Mouse (Mus musculus): ENCODE results near the gene Psd. TPM values are rescaled to one million over a fixed set of nuclear protein-coding genes. Genes with fewer than 3 reads are reported as not detected.

Gene Psd
- polyA plus RNA-seq, 1 experiment, result 0.71 TPM

DNA sequence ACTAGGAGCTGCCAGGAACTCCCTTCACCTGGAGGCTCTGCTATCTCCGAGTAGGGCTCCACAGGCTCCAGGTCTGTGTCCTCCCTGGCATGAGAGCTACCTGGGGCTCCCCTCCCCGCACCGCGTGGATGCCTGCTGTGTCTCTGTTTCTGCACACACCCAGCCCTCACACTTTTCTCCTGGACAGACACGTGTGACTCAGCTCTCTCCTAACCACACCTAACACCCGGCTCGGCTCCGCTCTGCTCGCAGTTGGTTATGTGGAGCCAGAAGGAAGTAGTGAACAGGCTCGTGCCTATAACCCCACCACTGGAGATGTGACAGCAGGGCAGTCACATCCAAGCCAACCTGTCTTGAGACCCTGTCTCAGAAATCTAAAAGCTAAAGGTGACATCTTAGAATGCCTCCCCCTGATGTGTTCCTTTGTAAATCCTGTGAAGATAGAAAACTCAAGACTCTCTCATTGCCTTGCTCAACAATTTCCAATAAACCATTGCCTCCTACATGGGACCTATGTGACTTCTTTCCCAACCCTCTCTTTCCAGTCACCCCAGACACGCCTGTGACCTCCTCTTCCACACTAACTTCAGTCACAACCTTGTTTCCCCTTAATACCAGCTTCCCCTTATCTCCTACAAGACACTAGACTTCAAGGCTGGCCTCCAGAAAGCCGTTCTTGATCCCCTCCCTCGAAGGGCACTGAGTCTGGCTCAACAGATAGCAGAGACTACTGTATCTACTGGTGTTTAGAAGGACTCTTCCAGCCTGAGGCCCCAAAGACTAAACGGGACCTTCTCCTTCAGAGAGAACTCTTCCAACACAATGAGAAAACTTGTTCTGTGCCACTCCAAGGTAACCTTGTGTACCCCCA lies 11.8 kb downstream of the Psd start:
- H3K4me1 ChIP-seq (ENCODE audit: control insufficient read depth, insufficient read depth, low read length), result peaks cover 9% of the 10 kb centered on the region
- TF ChIP-seq CTCF (IDR thresholded peaks at IDR 0.05; ENCODE audit: low read depth, low read length) (no peak), POLR2A (IDR thresholded peaks at IDR 0.05; ENCODE audit: borderline replicate concordance, low read depth, low read length) (no peak)
- no peak overlapping the region for H3K27ac ChIP-seq (ENCODE audit: insufficient read depth, low read depth, low read length)
- no peak overlapping the region for H3K4me3 ChIP-seq (ENCODE audit: insufficient read depth, low read length)

DNA sequence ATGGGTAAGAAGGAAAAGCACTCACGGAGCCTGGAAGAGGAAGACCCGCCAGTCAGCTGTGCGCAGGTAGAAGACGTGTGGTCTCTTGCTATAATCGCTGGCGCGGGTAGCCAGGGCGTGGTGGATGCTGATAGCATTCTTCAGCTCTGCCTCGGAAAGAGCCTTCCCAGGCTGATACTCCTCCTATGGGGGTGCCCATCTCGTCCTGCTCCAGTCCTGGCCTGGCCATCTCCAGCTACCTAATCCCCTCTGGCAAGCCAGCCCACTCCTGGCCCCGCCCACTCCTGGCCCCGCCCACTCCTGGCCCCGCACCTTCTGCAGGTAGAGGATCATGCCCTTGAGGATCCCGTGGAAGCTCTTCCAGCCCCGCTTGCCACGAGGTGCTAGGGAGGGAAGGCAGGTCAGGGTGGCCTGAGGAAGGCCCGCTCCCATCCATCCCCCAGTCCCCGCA lies 12.8 kb downstream of the Psd start:
- no peak overlapping the region for H3K4me3 ChIP-seq (ENCODE audit: insufficient read depth, low read length)

DNA sequence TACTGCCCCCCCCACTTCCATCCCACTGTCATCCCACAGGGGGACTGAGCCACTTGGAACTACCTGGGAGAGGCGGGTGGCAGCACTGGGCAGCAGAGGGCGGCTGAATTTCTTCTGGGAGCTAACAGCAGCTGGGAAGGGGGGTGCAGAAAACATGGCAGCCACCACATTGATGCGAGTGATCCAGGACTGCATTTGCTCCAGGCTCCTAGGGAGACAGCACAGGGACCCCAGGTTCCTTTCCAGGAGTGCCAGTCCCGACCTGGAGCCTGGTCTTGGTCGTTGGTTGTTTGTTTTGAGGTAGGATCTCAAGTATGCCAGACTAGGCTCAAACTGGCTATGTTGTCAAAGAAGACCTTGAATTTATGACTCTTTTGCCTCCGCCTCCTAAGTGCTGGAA lies 13.4 kb downstream of the Psd start:
- Histone ChIP-seq H3K27ac (ENCODE audit: insufficient read depth, low read depth, low read length) (no peak overlapping the region), H3K4me1 (ENCODE audit: control insufficient read depth, insufficient read depth, low read length) (peaks cover 8% of the 10 kb centered on the region), H3K4me3 (ENCODE audit: insufficient read depth, low read length) (no peak overlapping the region)
- no peak for TF ChIP-seq POLR2A (IDR thresholded peaks at IDR 0.05; ENCODE audit: borderline replicate concordance, low read depth, low read length)
- no peak for TF ChIP-seq CTCF (IDR thresholded peaks at IDR 0.05; ENCODE audit: low read depth, low read length)

More for the DNA sequence above, 12.8 kb downstream of the Psd start:
- TF ChIP-seq POLR2A (IDR thresholded peaks at IDR 0.05; ENCODE audit: borderline replicate concordance, low read depth, low read length) (no peak), CTCF (IDR thresholded peaks at IDR 0.05; ENCODE audit: low read depth, low read length) (no peak)
- H3K27ac ChIP-seq (ENCODE audit: insufficient read depth, low read depth, low read length), result no peak overlapping the region
- H3K4me1 ChIP-seq (ENCODE audit: control insufficient read depth, insufficient read depth, low read length), result peaks cover 9% of the 10 kb centered on the region

DNA sequence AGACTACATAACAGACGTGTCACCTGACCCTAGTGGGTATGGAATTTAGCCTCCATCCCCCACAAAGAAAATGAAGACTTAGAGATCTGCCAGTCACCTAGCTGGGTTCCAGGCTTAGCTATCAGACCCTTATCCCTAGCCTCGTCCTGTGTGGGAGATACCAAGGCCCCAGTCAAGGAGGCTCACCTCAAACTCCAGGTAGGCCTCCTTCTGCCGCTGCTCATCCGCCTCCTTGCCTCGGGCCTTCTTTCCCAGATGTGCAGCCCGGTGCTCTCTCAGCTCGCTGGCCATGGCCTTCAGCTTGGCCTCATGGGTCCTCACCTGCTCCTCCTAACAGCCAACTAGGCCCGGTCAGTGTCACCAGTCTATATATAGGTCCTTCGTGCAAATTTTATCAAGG lies 13.8 kb downstream of the Psd start:
- no peak overlapping the region for H3K4me3 ChIP-seq (ENCODE audit: insufficient read depth, low read length)
- TF ChIP-seq CTCF (IDR thresholded peaks at IDR 0.05; ENCODE audit: low read depth, low read length) (no peak), POLR2A (IDR thresholded peaks at IDR 0.05; ENCODE audit: borderline replicate concordance, low read depth, low read length) (no peak)
- H3K27ac ChIP-seq (ENCODE audit: insufficient read depth, low read depth, low read length), result no peak overlapping the region
- H3K4me1 ChIP-seq (ENCODE audit: control insufficient read depth, insufficient read depth, low read length), result peaks cover 9% of the 10 kb centered on the region

DNA sequence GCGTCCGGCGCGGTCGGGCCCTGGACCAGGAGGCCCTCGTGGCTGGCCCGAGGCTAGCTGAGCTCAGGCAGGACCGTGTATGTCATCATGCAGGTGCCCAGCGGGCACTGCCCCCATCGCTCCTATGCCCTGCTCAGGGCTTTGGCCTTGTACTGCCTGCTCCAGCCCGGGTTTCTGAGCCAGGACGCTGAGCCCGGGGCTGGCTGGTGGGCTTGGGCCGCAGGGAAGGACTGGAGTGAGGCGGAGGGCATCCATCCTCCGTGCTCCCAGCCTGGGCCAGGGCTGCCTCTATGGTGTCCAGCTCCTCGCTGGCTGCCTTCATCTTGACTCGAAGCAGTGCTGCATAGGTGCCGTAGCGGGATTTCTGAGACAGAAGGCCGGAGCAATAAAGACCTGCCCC lies 14.4 kb downstream of the Psd start:
- Histone ChIP-seq H3K4me3 (ENCODE audit: insufficient read depth, low read length) (no peak overlapping the region), H3K4me1 (ENCODE audit: control insufficient read depth, insufficient read depth, low read length) (peaks cover 9% of the 10 kb centered on the region), H3K27ac (ENCODE audit: insufficient read depth, low read depth, low read length) (no peak overlapping the region)
- TF ChIP-seq POLR2A (IDR thresholded peaks at IDR 0.05; ENCODE audit: borderline replicate concordance, low read depth, low read length) (no peak), CTCF (IDR thresholded peaks at IDR 0.05; ENCODE audit: low read depth, low read length) (no peak)

DNA sequence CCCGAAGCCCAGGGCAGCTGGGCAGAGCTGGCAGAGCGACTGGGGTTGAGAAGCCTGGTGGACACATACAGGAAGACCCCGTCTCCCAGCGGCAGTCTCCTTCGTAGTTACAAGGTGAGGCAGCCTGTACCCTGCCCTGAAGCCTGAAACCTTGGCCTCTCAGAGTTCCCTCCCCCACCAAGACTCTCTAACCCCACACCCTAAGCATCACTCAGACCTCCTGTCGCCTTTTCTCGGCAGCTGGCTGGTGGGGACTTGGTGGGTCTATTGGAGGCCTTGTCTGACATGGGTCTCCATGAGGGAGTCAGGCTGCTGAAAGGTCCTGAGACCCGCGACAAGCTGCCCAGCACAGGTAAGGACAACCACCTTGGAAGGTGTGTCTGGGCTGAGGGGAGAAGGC lies 15.6 kb downstream of the Psd start:
- peaks cover 9% of the 10 kb centered on the region for H3K4me1 ChIP-seq (ENCODE audit: control insufficient read depth, insufficient read depth, low read length)
- no peak overlapping the region for H3K27ac ChIP-seq (ENCODE audit: insufficient read depth, low read depth, low read length)
- TF ChIP-seq CTCF (IDR thresholded peaks at IDR 0.05; ENCODE audit: low read depth, low read length) (no peak), POLR2A (IDR thresholded peaks at IDR 0.05; ENCODE audit: borderline replicate concordance, low read depth, low read length) (no peak)
- no peak overlapping the region for H3K4me3 ChIP-seq (ENCODE audit: insufficient read depth, low read length)

DNA sequence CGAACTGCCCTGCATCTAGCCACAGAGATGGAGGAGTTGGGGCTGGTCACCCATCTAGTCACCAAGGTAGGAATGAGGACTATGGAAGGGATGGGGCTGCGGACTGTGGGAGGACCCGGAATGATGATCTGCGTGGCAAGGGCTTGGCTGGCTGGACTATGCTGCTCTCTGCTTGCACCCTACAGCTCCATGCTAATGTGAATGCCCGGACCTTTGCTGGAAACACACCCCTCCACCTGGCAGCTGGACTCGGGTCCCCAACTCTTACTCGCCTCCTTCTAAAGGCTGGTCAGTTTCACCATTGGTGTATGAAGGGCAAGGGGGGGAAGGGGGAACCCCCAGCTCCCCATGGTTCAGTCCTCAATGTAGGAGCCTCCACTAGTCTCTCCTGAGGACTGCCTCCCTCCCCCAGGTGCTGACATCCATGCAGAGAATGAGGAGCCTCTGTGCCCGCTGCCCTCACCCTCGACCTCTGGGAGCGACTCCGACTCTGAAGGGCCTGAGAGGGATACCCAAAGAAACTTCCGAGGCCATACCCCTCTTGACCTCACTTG lies 16.6 kb downstream of the Psd start:
- Histone ChIP-seq H3K4me3 (ENCODE audit: insufficient read depth, low read length) (no peak overlapping the region), H3K4me1 (ENCODE audit: control insufficient read depth, insufficient read depth, low read length) (peaks cover 11% of the 10 kb centered on the region), H3K27ac (ENCODE audit: insufficient read depth, low read depth, low read length) (no peak overlapping the region)
- TF ChIP-seq CTCF (IDR thresholded peaks at IDR 0.05; ENCODE audit: low read depth, low read length) (no peak), POLR2A (IDR thresholded peaks at IDR 0.05; ENCODE audit: borderline replicate concordance, low read depth, low read length) (no peak)

DNA sequence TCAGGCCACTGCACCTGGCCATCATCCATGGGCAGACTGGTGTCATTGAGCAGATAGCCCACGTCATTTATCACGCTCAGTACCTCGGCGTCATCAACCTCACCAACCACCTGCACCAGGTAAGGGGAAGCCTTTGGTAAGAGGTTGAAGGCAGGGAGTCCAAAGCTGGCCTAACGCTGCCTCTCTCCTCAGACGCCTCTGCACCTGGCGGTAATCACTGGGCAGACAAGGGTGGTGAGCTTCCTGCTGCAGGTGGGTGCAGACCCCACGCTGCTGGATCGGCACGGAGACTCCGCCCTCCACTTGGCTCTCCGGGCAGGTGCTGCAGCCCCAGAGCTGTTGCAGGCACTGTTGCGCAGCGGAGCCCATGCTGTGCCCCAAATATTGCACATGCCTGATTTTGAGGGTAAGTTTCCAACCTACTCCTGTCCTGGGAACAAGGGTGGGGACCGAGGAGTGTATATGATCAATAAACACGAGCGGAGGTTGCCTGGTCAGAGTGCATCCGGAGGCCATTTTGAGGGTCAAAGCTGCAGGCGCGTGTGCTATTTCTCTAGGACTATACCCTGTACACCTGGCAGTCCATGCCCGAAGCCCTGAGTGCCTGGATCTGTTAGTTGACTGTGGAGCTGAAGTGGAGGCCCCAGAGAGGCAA lies 17.2 kb downstream of the Psd start:
- TF ChIP-seq CTCF (IDR thresholded peaks at IDR 0.05; ENCODE audit: low read depth, low read length), result no peak
- no peak for TF ChIP-seq POLR2A (IDR thresholded peaks at IDR 0.05; ENCODE audit: borderline replicate concordance, low read depth, low read length)
- H3K4me3 ChIP-seq (ENCODE audit: insufficient read depth, low read length), result no peak overlapping the region
- peaks cover 7% of the 10 kb centered on the region; the same call in 1 of the 2 replicates for H3K4me1 ChIP-seq (ENCODE audit: control insufficient read depth, insufficient read depth, low read length)
- H3K27ac ChIP-seq (ENCODE audit: insufficient read depth, low read depth, low read length), result no peak overlapping the region

DNA sequence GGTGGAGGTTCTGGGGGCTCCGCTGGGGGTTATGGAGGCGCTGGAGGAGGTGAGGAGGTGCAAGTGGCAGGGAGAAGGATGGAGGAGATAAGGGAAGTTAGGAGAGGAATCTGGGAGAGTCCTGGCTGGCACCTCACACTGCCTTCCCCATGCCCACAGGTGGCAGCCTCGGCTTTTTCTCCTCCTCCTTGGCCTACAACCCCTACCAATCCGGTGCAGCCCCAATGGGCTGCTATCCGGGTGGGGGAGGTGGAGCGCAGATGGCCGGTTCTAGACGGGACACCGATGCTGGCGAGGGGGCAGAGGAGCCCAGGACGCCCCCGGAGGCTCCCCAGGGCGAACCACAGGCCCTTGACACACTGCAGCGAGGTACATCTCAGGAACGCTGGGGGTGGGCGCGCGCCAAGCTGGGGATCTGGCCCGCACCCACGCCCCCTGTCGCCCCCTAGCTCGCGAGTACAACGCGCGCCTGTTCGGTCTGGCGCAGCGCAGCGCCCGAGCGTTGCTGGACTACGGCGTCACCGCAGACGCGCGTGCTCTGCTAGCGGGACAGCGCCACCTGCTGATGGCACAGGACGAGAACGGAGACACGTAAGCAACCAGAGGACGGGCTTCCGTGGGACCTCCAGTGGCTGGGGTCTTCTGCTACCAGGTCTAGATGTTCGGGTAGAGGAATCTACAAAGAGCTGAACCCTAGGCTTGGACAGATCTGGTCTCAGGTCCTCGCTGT lies 18.1 kb downstream of the Psd start:
- no peak overlapping the region for H3K27ac ChIP-seq (ENCODE audit: insufficient read depth, low read depth, low read length)
- H3K4me1 ChIP-seq (ENCODE audit: control insufficient read depth, insufficient read depth, low read length), result peaks cover 8% of the 10 kb centered on the region
- TF ChIP-seq CTCF (IDR thresholded peaks at IDR 0.05; ENCODE audit: low read depth, low read length) (peak; percentile 61), POLR2A (IDR thresholded peaks at IDR 0.05; ENCODE audit: borderline replicate concordance, low read depth, low read length) (no peak)
- H3K4me3 ChIP-seq (ENCODE audit: insufficient read depth, low read length), result peak overlapping the region; percentile 28; the same call in 1 of the 2 replicates
